Mouse (Mus musculus) hindbrain, embryonic 11.5 days (tissue): ENCODE measurements around the gene Rad23b. TPM values are rescaled to one million over a fixed set of nuclear protein-coding genes. Genes with fewer than 3 reads are reported as not detected.
"Not testable (repeated sequence)": the region's sequence is repeated elsewhere in the genome, so short reads cannot be mapped to it uniquely, and the experiment has no call there.

Experiments
- ATAC-seq: fragments of 200-750 bp; cut with Nextera tagmentation; 2 replicates; pipeline ENCODE4 v1.8.0; 2017; ENCODE audit warnings: mild to moderate bottlenecking, moderate TSS enrichment, moderate library complexity; ENCODE audit not compliant: low FRiP score
- DNase-seq: peaks from one replicate; pipeline ENCODE4 v3.0.0-alpha.2; 2015; ENCODE audit warnings: low spot score
- H3K27ac ChIP-seq: fragments of 300-500 bp; sonication (generic); 2 replicates; pipeline ENCODE4 v1.5.1; 2014; ENCODE audit warnings: mild to moderate bottlenecking, low read depth, low read length
- H3K27me3 ChIP-seq: fragments of 300-500 bp; sonication (generic); 2 replicates; pipeline ENCODE4 v1.6.1; 2014; ENCODE audit warnings: mild to moderate bottlenecking, low read length, moderate library complexity, mixed read lengths; ENCODE audit not compliant: control insufficient read depth, insufficient read depth
- H3K36me3 ChIP-seq: fragments of 300-500 bp; sonication (generic); 2 replicates; pipeline ENCODE4 v1.6.1; 2014; ENCODE audit warnings: mild to moderate bottlenecking, low read length, moderate library complexity, mixed read lengths; ENCODE audit not compliant: control insufficient read depth, insufficient read depth
- H3K4me1 ChIP-seq: fragments of 300-500 bp; sonication (generic); replicated peaks from 2 replicates; pipeline ENCODE4 v1.6.1; 2014; ENCODE audit warnings: low read length, mixed read lengths; ENCODE audit not compliant: control insufficient read depth, insufficient read depth
- H3K4me2 ChIP-seq: fragments of 300-500 bp; sonication (generic); replicated peaks from 2 replicates; pipeline ENCODE4 v1.6.1; 2014; ENCODE audit warnings: mild to moderate bottlenecking, low read depth, low read length
- H3K4me3 ChIP-seq: fragments of 300-500 bp; sonication (generic); 2 replicates; pipeline ENCODE4 v1.5.1; 2014; ENCODE audit warnings: low read depth, low read length
- H3K9ac ChIP-seq: fragments of 300-500 bp; sonication (generic); 2 replicates; pipeline ENCODE4 v1.6.1; 2014; ENCODE audit warnings: low read depth, low read length
- H3K9me3 ChIP-seq: fragments of 300-500 bp; sonication (generic); 2 replicates; pipeline ENCODE4 v1.6.1; 2016; ENCODE audit warnings: low read length; ENCODE audit not compliant: control insufficient read depth
- WGBS: fragments of 180-500 bp; shearing (Covaris S2); extraction: QIAGEN DNeasy Blood & Tissue Kit; methylation state at CpG from one replicate; pipeline ENCODE4 v1.1.7; 2014; 5-methylcytosine and 5-hydroxymethylcytosine counted together
- polyA plus RNA-seq: library from polyadenylated mRNA; unstranded; fragments of >200 nt; fragmentation: Nextera tagmentation; extraction: Ambion mirVana; gene quantifications from 2 replicates; pipeline ENCODE4 v1.2.1, GENCODE M21; 2014

Gene Rad23b
- 97.1 and 105 TPM in 2 replicates for polyA plus RNA-seq

GRCm38 (mm10) chr4:55349452-55350218 is at the start of gene Rad23b:
Gene Rad23b, plus strand, starts transcription at chr4:55350043.
- DNase-seq (peak; percentile 100), ATAC-seq (peak; percentile 97)
- WGBS: 1% methylated on average over 60 of the region's 77 CpGs
- Histone ChIP-seq H3K27me3 (no peaks in the 10 kb centered on the region), H3K9ac (peak within 1 kb of the TSS; percentile 95), H3K4me2 (peak within 1 kb of the TSS; percentile 47), H3K27ac (peak within 1 kb of the TSS; percentile 91), H3K9me3 (no peaks in the 10 kb centered on the region), H3K4me3 (peak within 1 kb of the TSS; percentile 95), H3K36me3 (no peaks in the 10 kb centered on the region), H3K4me1 (no peaks in the 10 kb centered on the region)

GRCm38 (mm10) chr4:55304121-55304520 is 45.7 kb upstream of the Rad23b start:
- Histone ChIP-seq H3K27ac (no peak overlapping the region), H3K36me3 (no peaks in the 10 kb centered on the region), H3K9ac (no peak overlapping the region), H3K4me2 (no peak overlapping the region), H3K27me3 (no peaks in the 10 kb centered on the region), H3K9me3 (no peaks in the 10 kb centered on the region), H3K4me1 (no peaks in the 10 kb centered on the region), H3K4me3 (no peak overlapping the region)
- no peak for ATAC-seq
- no peak for DNase-seq
- 80% methylated on average over 5 of the region's 5 CpGs for WGBS

GRCm38 (mm10) chr4:55306636-55307035 is 43.2 kb upstream of the Rad23b start:
- WGBS: 78% methylated on average over 4 of the region's 4 CpGs
- H3K27ac ChIP-seq: no peak overlapping the region
- no peak for ATAC-seq
- no peaks in the 10 kb centered on the region for H3K9me3 ChIP-seq
- H3K4me1 ChIP-seq: no peaks in the 10 kb centered on the region
- no peaks in the 10 kb centered on the region for H3K36me3 ChIP-seq
- no peak overlapping the region for H3K9ac ChIP-seq
- no peaks in the 10 kb centered on the region for H3K27me3 ChIP-seq
- H3K4me2 ChIP-seq: no peak overlapping the region
- no peak for DNase-seq
- H3K4me3 ChIP-seq: no peak overlapping the region

GRCm38 (mm10) chr4:55316726-55317125 is 33.1 kb upstream of the Rad23b start:
- no peak overlapping the region for H3K27ac ChIP-seq
- H3K9me3 ChIP-seq: no peaks in the 10 kb centered on the region
- H3K4me2 ChIP-seq: no peak overlapping the region
- WGBS: 59% methylated on average over 4 of the region's 4 CpGs
- DNase-seq (no peak), ATAC-seq (no peak)
- no peaks in the 10 kb centered on the region for H3K36me3 ChIP-seq
- H3K27me3 ChIP-seq: no peaks in the 10 kb centered on the region
- no peaks in the 10 kb centered on the region for H3K4me1 ChIP-seq
- no peak overlapping the region for H3K9ac ChIP-seq
- no peak overlapping the region for H3K4me3 ChIP-seq

GRCm38 (mm10) chr4:55318350-55318749 is 31.5 kb upstream of the Rad23b start:
- not testable (repeated sequence) for H3K27me3 ChIP-seq, H3K4me2 ChIP-seq, H3K9me3 ChIP-seq, H3K9ac ChIP-seq, H3K4me1 ChIP-seq, H3K36me3 ChIP-seq, H3K4me3 ChIP-seq, H3K27ac ChIP-seq, DNase-seq, ATAC-seq
- WGBS: 88% methylated on average over 9 of the region's 9 CpGs

- Histone ChIP-seq H3K4me1 (no peaks in the 10 kb centered on the region), H3K36me3 (no peaks in the 10 kb centered on the region), H3K9me3 (no peaks in the 10 kb centered on the region), H3K27me3 (no peaks in the 10 kb centered on the region), H3K4me3 (no peak overlapping the region), H3K27ac (no peak overlapping the region), H3K4me2 (no peak overlapping the region), H3K9ac (no peak overlapping the region)
- DNase-seq (no peak), ATAC-seq (no peak)
- WGBS: 62% methylated on average over 4 of the region's 4 CpGs
Observed at GRCm38 (mm10) chr4:55325786-55326518, 23.9 kb upstream of the Rad23b start.

- 77% methylated on average over 4 of the region's 4 CpGs for WGBS
- Histone ChIP-seq H3K36me3 (no peaks in the 10 kb centered on the region), H3K4me2 (no peak overlapping the region), H3K9me3 (no peaks in the 10 kb centered on the region), H3K27me3 (no peaks in the 10 kb centered on the region), H3K9ac (no peak overlapping the region), H3K4me1 (no peaks in the 10 kb centered on the region), H3K27ac (no peak overlapping the region), H3K4me3 (no peak overlapping the region)
- no peak for ATAC-seq
- DNase-seq: no peak
Observed at GRCm38 (mm10) chr4:55327508-55327907, 22.3 kb upstream of the Rad23b start.

GRCm38 (mm10) chr4:55328471-55328870 is 21.4 kb upstream of the Rad23b start:
- no peaks in the 10 kb centered on the region for H3K4me1 ChIP-seq
- H3K4me3 ChIP-seq: no peak overlapping the region
- H3K27me3 ChIP-seq: no peaks in the 10 kb centered on the region
- no peak overlapping the region for H3K27ac ChIP-seq
- no peak for ATAC-seq
- no peaks in the 10 kb centered on the region for H3K9me3 ChIP-seq
- H3K9ac ChIP-seq: no peak overlapping the region
- H3K4me2 ChIP-seq: no peak overlapping the region
- H3K36me3 ChIP-seq: no peaks in the 10 kb centered on the region
- 91% methylated on average over 11 of the region's 11 CpGs for WGBS
- no peak for DNase-seq

- H3K4me3 ChIP-seq, ATAC-seq, H3K4me2 ChIP-seq, H3K9ac ChIP-seq, H3K27ac ChIP-seq, H3K9me3 ChIP-seq, H3K27me3 ChIP-seq, H3K4me1 ChIP-seq, H3K36me3 ChIP-seq, DNase-seq: not testable (repeated sequence)
- WGBS: 93% methylated on average over 6 of the region's 7 CpGs
Observed at GRCm38 (mm10) chr4:55328928-55329327, 20.9 kb upstream of the Rad23b start.
